Mouse (Mus musculus) cerebellum, adult 2 months (tissue): ENCODE results near the gene Wdfy3. TPM values are rescaled to one million over a fixed set of nuclear protein-coding genes. Genes with fewer than 3 reads are reported as not detected.

Experiments used
- DNase-seq, 2 experiments: peaks; one replicate each; pipeline ENCODE4 v3.0.0; 2021
- H3K27ac ChIP-seq: fragments of 200-500 bp; 2 replicates; pipeline ENCODE4 v1.5.1; 2012; ENCODE audit warnings: low read length, control low read depth, inconsistent platforms; ENCODE audit not compliant: insufficient read depth
- H3K27me3 ChIP-seq: fragments of 200-500 bp; 2 replicates; pipeline ENCODE4 v1.6.1; 2012; ENCODE audit warnings: inconsistent platforms, mild to moderate bottlenecking, low read length, moderate library complexity; ENCODE audit not compliant: control insufficient read depth, insufficient read depth
- H3K4me1 ChIP-seq: fragments of 200-500 bp; 2 replicates; pipeline ENCODE4 v1.6.1; 2011; ENCODE audit warnings: low read length; ENCODE audit not compliant: control insufficient read depth, insufficient read depth
- H3K4me3 ChIP-seq: fragments of 200-500 bp; replicated peaks from 2 replicates; pipeline ENCODE3; 2011; ENCODE audit warnings: mild to moderate bottlenecking, low read depth, low read length, control low read depth; ENCODE audit not compliant: insufficient read depth
- CTCF ChIP-seq: fragments of 200-500 bp; IDR thresholded peaks from 2 replicates; pipeline ENCODE4 v1.5.1; 2011; ENCODE audit warnings: low read depth, mild to moderate bottlenecking, control low read depth, low read length, moderate library complexity, borderline replicate concordance; ENCODE audit not compliant: insufficient read depth
- POLR2A ChIP-seq: fragments of 200-500 bp; IDR thresholded peaks from 2 replicates; pipeline ENCODE4 v1.6.1; 2011; ENCODE audit warnings: low read length, control low read depth, borderline replicate concordance; ENCODE audit not compliant: insufficient read depth
- WGBS: fragments of 180-500 bp; shearing (Covaris S2); methylation state at CpG from one replicate; pipeline ENCODE4 v1.1.7; 2018; 5-methylcytosine and 5-hydroxymethylcytosine counted together
- polyA plus RNA-seq: library from polyadenylated mRNA; depleted of rRNA; stranded (reverse); fragments of >200 nt; gene quantifications from 2 replicates; pipeline ENCODE4 v1.2.3, GENCODE M21; 2012

Gene Wdfy3
- polyA plus RNA-seq, 1 experiment, result 75.4 TPM

DNA sequence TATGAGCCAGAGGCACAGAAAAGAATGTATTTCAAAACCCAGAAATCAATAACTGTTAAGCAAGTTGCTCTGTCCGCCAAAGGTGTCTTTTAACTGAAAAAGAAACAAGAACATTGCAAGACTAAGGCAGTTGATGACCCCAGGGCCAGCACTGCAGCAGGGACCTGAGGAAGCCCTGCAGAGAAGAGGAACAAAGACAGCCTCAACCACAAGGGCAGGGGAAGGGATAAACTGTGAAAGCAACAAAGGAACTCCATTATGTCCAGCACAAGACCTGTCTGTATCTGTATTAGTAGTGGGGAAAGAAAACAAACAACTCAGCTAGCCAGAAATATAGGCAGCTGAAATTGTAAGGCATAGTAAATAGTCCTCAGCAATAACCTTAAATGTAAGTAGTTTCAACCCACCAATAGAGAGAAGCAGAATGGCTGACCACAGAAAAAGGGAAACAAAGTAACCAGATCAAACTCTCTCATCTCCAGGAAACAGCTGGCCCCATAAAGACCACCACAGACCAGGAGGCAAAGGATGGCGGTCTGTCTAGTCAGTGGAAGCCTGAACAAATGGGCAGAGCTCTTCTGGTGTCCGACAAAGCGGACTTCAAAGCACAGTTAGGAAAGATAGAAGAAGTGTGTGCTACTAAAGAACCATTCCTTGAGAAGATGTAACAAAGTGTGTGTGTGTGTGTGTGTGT lies 283.7 kb downstream of the Wdfy3 start:
- TF ChIP-seq CTCF (no peak), POLR2A (no peak)
- Histone ChIP-seq H3K4me3 (no peak overlapping the region), H3K27ac (no peak overlapping the region), H3K4me1 (no peaks in the 10 kb centered on the region), H3K27me3 (no peaks in the 10 kb centered on the region)
- 71% methylated on average over 4 of the region's 4 CpGs for WGBS
- DNase-seq, result no peak

- DNase-seq, result no peak
- TF ChIP-seq CTCF (no peak), POLR2A (no peak)
- H3K27ac ChIP-seq, result no peak overlapping the region
- H3K4me3 ChIP-seq, result no peak overlapping the region
- WGBS, result 98% methylated on average over 2 of the region's 2 CpGs
- no peaks in the 10 kb centered on the region for H3K4me1 ChIP-seq
- no peaks in the 10 kb centered on the region for H3K27me3 ChIP-seq
Measured at GRCm38 (mm10) chr5:101784787-101785186, 284.9 kb downstream of the Wdfy3 start.

DNA sequence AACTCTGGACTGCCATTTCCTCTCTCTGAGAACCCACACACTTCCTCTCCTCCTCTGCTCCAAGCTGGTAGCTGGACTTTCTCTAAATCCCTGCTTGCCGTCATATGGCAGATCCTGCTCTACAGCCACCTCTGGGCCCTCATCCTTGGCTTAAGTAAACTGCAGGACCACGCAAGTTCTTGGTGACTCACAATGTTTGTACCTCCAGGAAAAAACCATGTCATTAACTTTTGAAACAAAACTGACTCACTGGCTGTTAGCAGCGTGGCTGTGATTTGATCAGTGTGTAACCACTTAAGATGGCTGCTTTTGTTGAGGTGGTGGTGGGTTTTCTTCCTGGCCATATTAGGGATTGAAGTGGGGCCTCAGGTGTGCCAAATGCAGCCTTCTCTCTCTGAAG lies 285.4 kb downstream of the Wdfy3 start:
- WGBS, result 88% methylated on average over 3 of the region's 3 CpGs
- Histone ChIP-seq H3K4me1 (0 out of 2 replicates have a peak, but pooled peaks cover 3% of the 10 kb centered on the region), H3K4me3 (no peak overlapping the region), H3K27me3 (no peaks in the 10 kb centered on the region), H3K27ac (no peak overlapping the region)
- no peak for DNase-seq
- TF ChIP-seq POLR2A (no peak), CTCF (no peak)
